Mouse (Mus musculus) neural tube, embryonic 11.5 days (tissue): ENCODE measurements around the gene Cenpf. TPM values are rescaled to one million over a fixed set of nuclear protein-coding genes. Genes with fewer than 3 reads are reported as not detected.
A peak's percentile ranks its signal among the peaks of the same experiment; 100 is the strongest.
"Not testable (repeated sequence)": the region's sequence is repeated elsewhere in the genome, so short reads cannot be mapped to it uniquely, and the experiment has no call there.

ENCODE experiments used
- ATAC-seq: fragments of 200-750 bp; cut with Nextera tagmentation; 2 replicates; pipeline ENCODE4 v1.8.0; 2017; ENCODE audit warnings: moderate number of reproducible peaks, mild to moderate bottlenecking, moderate TSS enrichment, moderate library complexity; ENCODE audit not compliant: insufficient read depth, low FRiP score, low TSS enrichment
- DNase-seq: peaks from one replicate; pipeline ENCODE4 v3.0.0-alpha.2; 2015; ENCODE audit warnings: low spot score
- H3K27ac ChIP-seq: fragments of 300-500 bp; sonication (generic); 2 replicates; pipeline ENCODE4 v1.5.1; 2014; ENCODE audit warnings: low read depth, mild to moderate bottlenecking, low read length
- H3K27me3 ChIP-seq: fragments of 300-500 bp; sonication (generic); 2 replicates; pipeline ENCODE4 v1.6.1; 2014; ENCODE audit warnings: mild to moderate bottlenecking, low read length, mixed read lengths; ENCODE audit not compliant: control insufficient read depth, insufficient read depth
- H3K36me3 ChIP-seq: fragments of 300-500 bp; sonication (generic); 2 replicates; pipeline ENCODE4 v1.6.1; 2014; ENCODE audit warnings: mild to moderate bottlenecking, low read length, moderate library complexity, mixed read lengths; ENCODE audit not compliant: control insufficient read depth, insufficient read depth
- H3K4me1 ChIP-seq: fragments of 300-500 bp; sonication (generic); 2 replicates; pipeline ENCODE4 v1.6.1; 2014; ENCODE audit warnings: low read length, mixed read lengths; ENCODE audit not compliant: control insufficient read depth, insufficient read depth
- H3K4me2 ChIP-seq: fragments of 300-500 bp; sonication (generic); 2 replicates; pipeline ENCODE4 v1.6.1; 2014; ENCODE audit warnings: low read depth, mild to moderate bottlenecking, moderate library complexity
- H3K4me3 ChIP-seq: fragments of 300-500 bp; sonication (generic); 2 replicates; pipeline ENCODE4 v1.5.1; 2014; ENCODE audit warnings: low read depth, low read length
- H3K9ac ChIP-seq: fragments of 300-500 bp; sonication (generic); 2 replicates; pipeline ENCODE4 v1.6.1; 2014; ENCODE audit warnings: mild to moderate bottlenecking, low read length
- H3K9me3 ChIP-seq: fragments of 300-500 bp; sonication (generic); 2 replicates; pipeline ENCODE4 v1.6.1; 2016; ENCODE audit warnings: low read length; ENCODE audit not compliant: control insufficient read depth
- whole genome bisulfite sequencing: fragments of 180-500 bp; shearing (Covaris S2); extraction: QIAGEN DNeasy Blood & Tissue Kit; methylation state at CpG from one replicate; pipeline ENCODE4 v1.1.7; 2014; 5-methylcytosine and 5-hydroxymethylcytosine counted together
- polyA plus RNA-seq: library from polyadenylated mRNA; unstranded; fragments of >200 nt; fragmentation: Nextera tagmentation; extraction: Ambion mirVana; gene quantifications from 2 replicates; pipeline ENCODE4 v1.2.1, GENCODE M21; 2014

Gene Cenpf
- polyA plus RNA-seq, 1 experiment from 2014 or later, result 90.0 TPM

DNA sequence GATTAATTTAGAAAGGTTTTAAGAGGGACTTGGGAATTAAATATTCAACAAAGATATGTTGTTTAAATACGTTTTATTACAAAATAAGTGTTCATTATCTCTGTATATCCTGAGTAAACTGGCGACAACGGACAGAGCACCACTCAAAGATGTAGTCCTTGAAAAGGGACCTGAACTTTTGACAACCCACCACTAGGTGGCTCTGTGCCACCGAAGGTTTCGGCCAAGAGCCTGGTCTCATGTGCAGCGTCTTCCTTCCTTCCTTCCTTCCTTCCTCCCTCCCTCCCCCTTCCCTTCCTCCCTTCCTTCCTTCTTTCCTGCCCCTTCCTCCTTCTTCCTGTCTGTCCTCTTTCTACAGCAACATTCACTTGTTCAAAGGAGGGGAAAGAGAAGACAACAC lies 13.1 kb upstream of the Cenpf start:
- Histone ChIP-seq H3K27me3 (no peaks in the 10 kb centered on the region), H3K27ac (no peak overlapping the region), H3K36me3 (no peaks in the 10 kb centered on the region), H3K9me3 (no peaks in the 10 kb centered on the region), H3K4me2 (no peak overlapping the region), H3K4me1 (peaks cover 1% of the 10 kb centered on the region; the same call in 1 of the 2 replicates), H3K9ac (no peak overlapping the region), H3K4me3 (no peak overlapping the region)
- ATAC-seq (no peak), DNase-seq (peak; percentile 77)
- WGBS, result under 1% methylated on average over 6 of the region's 6 CpGs

DNA sequence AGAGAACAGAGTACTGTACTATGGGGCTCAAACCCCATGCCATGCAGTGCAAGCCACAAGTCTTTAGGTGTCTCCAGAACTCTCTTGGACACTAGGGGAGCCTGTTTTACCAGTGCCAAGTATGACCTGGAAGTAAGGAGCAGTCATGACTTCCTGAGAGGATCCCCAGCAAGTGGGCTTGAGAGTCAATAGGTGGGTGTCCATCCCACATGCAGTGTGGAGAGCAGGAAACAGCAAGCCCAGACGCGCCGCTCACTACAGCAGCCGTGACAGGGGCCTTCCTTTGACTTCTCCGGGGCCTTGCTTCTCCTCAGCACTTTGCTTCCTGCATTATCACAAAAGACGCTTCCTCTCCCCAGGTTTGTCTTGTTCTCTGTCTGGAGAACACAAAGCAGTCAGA lies 12.3 kb upstream of the Cenpf start:
- Histone ChIP-seq H3K27me3 (no peaks in the 10 kb centered on the region), H3K27ac (no peak overlapping the region), H3K36me3 (no peaks in the 10 kb centered on the region), H3K9me3 (no peaks in the 10 kb centered on the region), H3K4me3 (no peak overlapping the region), H3K4me2 (no peak overlapping the region), H3K9ac (no peak overlapping the region), H3K4me1 (no peaks in the 10 kb centered on the region)
- no peak for ATAC-seq
- WGBS, result 83% methylated on average over 6 of the region's 6 CpGs
- DNase-seq, result no peak

DNA sequence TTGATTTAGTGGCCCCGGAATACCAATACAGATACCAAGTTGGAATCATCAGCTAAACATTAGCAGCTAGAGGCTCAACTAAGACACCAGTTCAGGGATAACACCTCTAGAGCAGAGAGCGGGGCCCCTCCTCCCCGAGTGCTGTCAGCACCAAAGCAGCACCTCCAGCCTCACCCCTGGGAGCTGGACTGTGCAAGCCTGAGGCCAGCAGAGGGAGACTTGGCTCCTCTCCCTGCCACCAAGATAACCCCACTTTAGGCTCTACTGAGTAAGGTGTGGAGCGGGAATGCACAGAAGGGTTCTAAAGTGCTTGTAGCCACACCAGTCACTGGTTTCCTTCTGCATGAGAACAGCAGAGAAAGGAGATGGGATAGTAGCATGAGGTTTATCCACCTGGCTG lies 10.5 kb upstream of the Cenpf start:
- ATAC-seq (no peak), DNase-seq (no peak)
- Histone ChIP-seq H3K27ac (no peak overlapping the region), H3K9me3 (no peaks in the 10 kb centered on the region), H3K27me3 (no peaks in the 10 kb centered on the region), H3K4me2 (no peak overlapping the region), H3K9ac (no peak overlapping the region), H3K4me3 (no peak overlapping the region), H3K4me1 (no peaks in the 10 kb centered on the region), H3K36me3 (no peaks in the 10 kb centered on the region)
- 79% methylated on average over 4 of the region's 4 CpGs for WGBS

DNA sequence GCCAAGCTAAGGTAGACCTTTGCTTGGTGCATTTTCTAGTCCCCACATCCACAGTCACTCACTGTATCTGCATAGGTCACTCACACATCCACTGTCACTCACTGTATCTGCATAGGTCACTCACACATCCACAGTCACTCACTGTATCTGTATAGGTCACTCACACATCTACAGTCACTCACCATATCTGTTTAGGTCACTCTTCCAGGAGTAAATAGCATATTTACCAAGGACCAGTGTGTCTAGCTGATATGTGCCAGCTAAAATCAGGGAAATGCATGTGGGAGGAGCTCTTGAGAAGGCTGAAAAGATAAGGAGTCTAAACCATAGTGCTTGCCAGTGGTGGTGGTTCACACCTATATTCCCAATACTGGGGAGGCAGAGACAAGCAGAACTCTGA lies 7.4 kb upstream of the Cenpf start:
- ATAC-seq (no peak), DNase-seq (no peak)
- H3K4me1 ChIP-seq, result no peaks in the 10 kb centered on the region; the same call in 1 of the 2 replicates
- no peak overlapping the region for H3K27ac ChIP-seq
- H3K4me3 ChIP-seq, result no peak overlapping the region
- no peaks in the 10 kb centered on the region for H3K36me3 ChIP-seq
- H3K27me3 ChIP-seq, result no peaks in the 10 kb centered on the region
- no peak overlapping the region for H3K9ac ChIP-seq
- no peak overlapping the region for H3K4me2 ChIP-seq
- H3K9me3 ChIP-seq, result no peaks in the 10 kb centered on the region

DNA sequence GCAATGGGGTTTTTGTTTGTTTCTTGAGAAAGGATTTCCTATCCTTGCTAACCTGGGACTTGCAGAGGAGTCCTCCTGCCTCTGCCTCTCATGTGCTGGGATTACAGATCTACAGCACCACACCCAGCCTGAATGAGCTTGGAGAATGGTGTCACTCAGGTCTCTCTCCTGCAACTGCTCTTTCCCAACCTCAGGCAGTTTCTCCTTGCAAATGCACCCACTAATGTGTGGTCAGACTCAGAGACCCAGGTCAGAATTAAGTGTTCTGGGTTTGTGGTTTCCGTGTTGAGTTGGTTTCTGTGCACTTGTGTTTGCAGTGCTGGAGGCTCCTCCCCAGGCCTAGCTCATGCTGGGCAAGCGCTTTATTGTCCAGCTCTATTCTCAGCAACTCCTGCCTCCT lies 6.5 kb upstream of the Cenpf start:
- H3K4me2 ChIP-seq, result no peak overlapping the region
- H3K9me3 ChIP-seq, result no peaks in the 10 kb centered on the region
- H3K27me3 ChIP-seq, result no peaks in the 10 kb centered on the region
- 95% methylated on average over 2 of the region's 2 CpGs for WGBS
- no peak overlapping the region for H3K27ac ChIP-seq
- no peaks in the 10 kb centered on the region; the same call in 1 of the 2 replicates for H3K4me1 ChIP-seq
- ATAC-seq, result no peak
- H3K4me3 ChIP-seq, result no peak overlapping the region
- DNase-seq, result no peak
- no peak overlapping the region for H3K9ac ChIP-seq
- no peaks in the 10 kb centered on the region for H3K36me3 ChIP-seq

DNA sequence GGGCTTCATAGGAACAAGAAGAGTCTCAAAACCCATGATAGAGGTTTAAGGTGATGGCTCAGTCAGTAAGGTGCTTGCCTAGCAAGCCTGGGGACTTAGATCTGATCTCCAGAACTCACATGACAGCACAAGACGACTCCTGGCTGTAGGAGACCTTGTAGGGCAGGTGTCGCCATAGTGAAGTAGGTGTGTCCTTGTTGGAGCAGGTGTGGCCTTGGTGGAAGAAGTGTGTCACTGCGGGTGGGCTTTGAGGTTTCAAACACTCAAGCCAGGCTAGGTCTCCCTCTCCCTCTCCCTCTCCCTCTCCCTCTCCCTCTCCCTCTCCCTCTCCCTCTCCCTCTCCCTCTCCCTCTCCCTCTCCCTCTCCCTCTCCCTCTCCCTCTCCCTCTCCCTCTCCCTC lies 4.6 kb upstream of the Cenpf start:
- H3K9me3 ChIP-seq, DNase-seq, H3K4me3 ChIP-seq, H3K27ac ChIP-seq, H3K36me3 ChIP-seq, ATAC-seq, H3K9ac ChIP-seq, H3K4me1 ChIP-seq, H3K27me3 ChIP-seq, H3K4me2 ChIP-seq: not testable (repeated sequence)
- 56% methylated on average over 3 of the region's 3 CpGs for WGBS

DNA sequence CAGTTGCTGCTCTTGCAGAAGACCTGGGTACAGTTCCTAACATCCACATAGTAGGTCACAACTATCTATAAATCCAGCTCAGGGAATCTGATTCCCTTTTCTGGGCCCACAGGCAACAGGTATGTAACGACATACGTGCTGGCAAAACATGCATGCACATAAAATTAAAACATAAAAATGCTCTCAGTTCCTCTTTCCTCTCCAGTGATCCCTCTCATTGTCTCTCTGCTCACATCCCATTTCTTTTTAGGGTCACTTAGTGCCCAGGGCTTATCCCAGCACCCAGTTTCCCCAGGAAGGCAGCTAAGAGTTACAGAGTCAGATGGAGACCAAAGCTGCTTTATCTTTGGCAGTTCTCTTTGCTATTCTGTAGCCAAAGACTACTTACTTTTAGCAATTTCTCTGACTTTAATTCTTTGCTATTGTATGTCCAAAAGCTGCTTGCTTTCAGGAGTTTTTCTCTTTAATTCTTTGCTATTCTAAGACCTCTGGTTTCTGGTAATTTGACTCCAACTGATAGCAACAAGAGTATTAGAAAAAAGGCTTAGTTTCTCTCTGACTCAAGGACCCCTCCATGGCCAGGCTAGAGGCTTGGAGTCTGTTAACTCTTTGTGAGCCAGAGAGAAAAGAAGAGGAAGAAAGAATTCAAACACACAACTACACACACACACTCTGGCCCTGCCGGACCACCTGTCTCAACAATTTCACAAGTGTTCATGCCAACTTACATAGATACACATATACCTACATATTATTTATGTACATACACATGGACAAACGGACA lies 1.4 kb upstream of the Cenpf start:
- DNase-seq (no peak), ATAC-seq (no peak)
- peak overlapping the region; percentile 51 for H3K9ac ChIP-seq
- H3K36me3 ChIP-seq, result peaks cover 2% of the 10 kb centered on the region; the same call in 1 of the 2 replicates
- peaks cover 9% of the 10 kb centered on the region for H3K4me1 ChIP-seq
- no peak overlapping the region for H3K27ac ChIP-seq
- H3K9me3 ChIP-seq, result no peaks in the 10 kb centered on the region
- H3K4me3 ChIP-seq, result peak overlapping the region; percentile 88
- H3K4me2 ChIP-seq, result peak overlapping the region; percentile 47
- 34% methylated on average over 4 of the region's 4 CpGs for WGBS
- H3K27me3 ChIP-seq, result no peaks in the 10 kb centered on the region

DNA sequence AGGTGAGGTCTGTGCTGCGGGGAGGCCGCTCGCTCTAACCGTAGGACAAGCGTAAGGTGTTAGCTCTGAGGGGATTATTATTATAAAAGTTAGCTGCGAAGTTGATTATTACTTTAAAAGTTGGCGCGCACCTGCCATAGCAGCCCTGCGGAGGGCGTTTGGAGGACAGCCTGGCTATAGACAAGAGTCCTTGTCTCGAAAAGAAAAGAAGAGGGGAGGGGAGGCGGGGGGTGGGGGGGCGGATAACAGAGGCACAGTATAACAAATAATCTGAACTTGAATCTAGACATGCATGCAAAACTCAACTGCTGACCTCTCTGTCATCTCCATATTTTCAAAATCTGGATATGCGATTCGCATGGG lies 483 bp upstream of the Cenpf start:
- no peak; the same call in 1 of the 2 replicates for ATAC-seq
- H3K9ac ChIP-seq, result peak overlapping the region; percentile 51
- 2% methylated on average over 13 of the region's 15 CpGs for WGBS
- H3K27ac ChIP-seq, result no peak overlapping the region
- H3K36me3 ChIP-seq, result peaks cover 2% of the 10 kb centered on the region; the same call in 1 of the 2 replicates
- no peaks in the 10 kb centered on the region for H3K9me3 ChIP-seq
- DNase-seq, result no peak
- H3K4me1 ChIP-seq, result peaks cover 9% of the 10 kb centered on the region
- H3K27me3 ChIP-seq, result no peaks in the 10 kb centered on the region
- peak overlapping the region; percentile 47 for H3K4me2 ChIP-seq
- H3K4me3 ChIP-seq, result peak overlapping the region; percentile 88

DNA sequence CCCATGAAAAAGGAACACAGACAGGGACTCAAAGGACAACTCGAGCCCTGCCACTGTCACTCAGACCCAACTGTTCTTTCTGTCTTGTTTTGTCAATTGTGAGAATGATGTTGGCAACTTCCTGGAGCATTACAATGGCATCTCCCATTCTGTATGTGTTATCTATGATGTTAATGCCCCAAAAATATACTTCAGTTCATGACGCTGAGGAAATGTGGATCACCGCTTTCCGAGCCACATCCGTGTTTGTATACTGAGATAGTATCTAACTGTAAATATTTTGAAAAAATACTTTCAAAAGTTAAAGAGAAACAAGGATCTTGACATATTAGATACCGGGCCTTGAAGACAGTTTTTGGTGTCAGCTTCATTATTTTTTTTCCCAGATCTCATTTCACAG lies 1.9 kb downstream of the Cenpf start:
- 92% methylated on average over 6 of the region's 6 CpGs for WGBS
- peaks cover 8% of the 10 kb centered on the region; the same call in 1 of the 2 replicates for H3K36me3 ChIP-seq
- no peaks in the 10 kb centered on the region for H3K27me3 ChIP-seq
- no peak overlapping the region for H3K4me3 ChIP-seq
- no peaks in the 10 kb centered on the region for H3K9me3 ChIP-seq
- ATAC-seq (no peak), DNase-seq (no peak)
- H3K27ac ChIP-seq, result no peak overlapping the region
- peak overlapping the region; percentile 34; the same call in 1 of the 2 replicates for H3K4me2 ChIP-seq
- peaks cover 9% of the 10 kb centered on the region for H3K4me1 ChIP-seq
- no peak overlapping the region for H3K9ac ChIP-seq
